Mouse (Mus musculus) left cerebral cortex, adult 2 months (tissue): ENCODE measurements at regions not wholly inside any gene's neighbourhood (a gene's known extent, or its start where the extent isn't known, plus 50 kb on each side); places are given as distances from the start of the nearest gene placed in this dataset.

Source experiments
- DNase-seq, 2 experiments: peaks; one replicate each; pipeline ENCODE4 v3.0.0; 2021 to 2022; ENCODE audit warnings: low spot score in 2 of 2, mixed read lengths in 1 of 2; ENCODE audit errors: extremely low spot score in 1 of 2
- H3K27ac ChIP-seq: fragments of 200-600 bp; 2 replicates; pipeline ENCODE4 v1.8.1; 2022
- H3K4me3 ChIP-seq: fragments of 200-600 bp; 2 replicates; pipeline ENCODE4 v1.8.1; 2022
- CTCF ChIP-seq: fragments of 200-600 bp; IDR thresholded peaks from 2 replicates; pipeline ENCODE4 v1.8.1; 2022; ENCODE audit warnings: antibody characterized with exemption, mild to moderate bottlenecking, moderate library complexity
- intact Hi-C: fragments of 180-260 bp; cut with DNase I; formaldehyde crosslinking; loops from one replicate; pipeline ENCODE4 v1.15.1; 2025

DNA sequence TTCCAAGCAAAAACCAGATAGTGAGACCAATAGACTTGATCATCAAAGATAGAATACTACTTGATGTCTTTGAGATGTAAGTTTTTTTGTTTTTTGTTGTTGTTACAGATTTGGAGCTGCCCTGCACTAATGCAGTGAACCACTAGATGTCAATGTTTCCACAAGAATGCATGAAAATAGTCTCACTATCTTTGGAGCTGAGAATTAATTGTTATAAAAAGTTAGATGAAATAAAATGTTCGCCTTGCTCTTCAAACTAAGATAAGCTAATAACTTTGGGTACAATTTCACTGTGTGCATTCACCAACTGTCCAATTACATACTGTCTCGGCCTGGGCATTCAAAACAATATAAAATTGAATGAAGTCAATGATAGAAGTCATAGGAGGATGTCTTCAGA is 223.2 kb upstream of the Agtr1b start:
- peak; percentile 99 for TF ChIP-seq CTCF
- no peak overlapping the region for H3K27ac ChIP-seq
- intact Hi-C loops, result loop anchor here (5.0 kb wide), 1 partner anchor 1602 kb away; no protein-coding TSS in a partner anchor
- peak; percentile 35 to 36 for DNase-seq
- H3K4me3 ChIP-seq, result no peak overlapping the region

DNA sequence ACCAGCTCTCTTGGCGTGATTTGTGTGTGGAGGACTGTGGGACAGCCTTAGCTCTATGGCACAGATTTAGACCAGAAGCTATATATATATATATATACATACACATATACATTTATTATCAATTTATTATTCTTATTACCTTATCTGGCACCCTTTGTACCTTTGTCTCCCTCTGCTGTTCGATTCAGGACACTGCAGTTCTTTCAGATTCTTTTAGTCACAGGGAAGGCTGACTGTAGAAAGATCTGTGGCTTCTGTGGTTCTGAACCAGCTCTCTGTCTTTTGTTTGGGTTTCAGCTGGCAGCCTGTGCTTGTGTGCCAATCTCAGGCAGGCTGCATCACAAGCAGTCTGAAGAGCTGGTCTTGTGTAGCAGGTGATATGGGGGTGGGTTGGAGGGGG is 184.6 kb upstream of the Agtr1b start:
- no peak overlapping the region for H3K27ac ChIP-seq
- DNase-seq, result no peak
- intact Hi-C loops, result no loop called here
- peak; percentile 45 for TF ChIP-seq CTCF
- H3K4me3 ChIP-seq, result no peak overlapping the region

DNA sequence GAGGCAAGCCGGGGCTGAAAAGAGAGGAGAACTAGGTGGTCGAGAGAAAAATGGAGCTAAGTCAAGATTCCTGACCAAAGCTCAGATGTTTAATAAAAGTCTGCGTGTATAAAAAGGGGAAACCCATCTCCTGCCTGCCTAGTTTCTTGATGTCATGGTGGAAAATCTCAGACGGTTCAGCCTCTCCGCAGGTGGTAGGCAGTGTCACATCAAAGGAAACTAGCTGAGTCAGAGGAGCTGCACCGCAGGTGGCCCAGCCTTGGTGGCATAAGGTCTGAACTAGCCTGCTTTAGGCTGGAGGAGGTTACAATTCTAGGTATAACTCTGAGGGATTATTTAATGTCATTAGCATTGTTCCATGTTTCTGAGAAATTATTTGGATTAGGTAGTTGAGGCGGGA is 177.0 kb upstream of the Agtr1b start:
- Histone ChIP-seq H3K27ac (no peak overlapping the region), H3K4me3 (no peak overlapping the region)
- intact Hi-C loops, result no loop called here
- no peak for DNase-seq
- no peak for TF ChIP-seq CTCF

DNA sequence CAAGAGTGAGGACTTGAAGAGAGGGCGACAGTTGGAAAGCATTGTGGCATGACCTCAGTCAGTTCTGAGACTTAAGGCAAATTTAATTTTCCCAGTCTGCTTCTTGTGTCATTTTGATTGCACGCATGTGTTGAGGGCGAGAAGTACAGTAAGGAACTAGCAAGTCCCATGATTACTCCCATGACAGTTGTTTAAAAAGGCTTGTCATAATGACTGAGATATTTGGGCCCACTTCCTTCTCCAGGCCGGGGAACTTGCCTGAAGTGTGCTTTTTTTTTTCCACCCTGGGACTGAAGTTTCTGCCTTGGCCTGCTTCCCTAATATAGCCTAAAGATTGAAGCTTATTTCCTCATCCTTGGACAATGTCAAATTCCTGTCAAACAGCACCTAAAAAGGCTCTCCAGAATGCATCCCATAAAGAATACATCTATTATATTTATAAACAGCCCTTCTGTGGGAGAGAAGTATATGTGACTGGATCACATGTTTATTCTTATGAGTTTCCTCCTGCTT is 171.6 kb upstream of the Agtr1b start:
- intact Hi-C loops, result no loop called here
- Histone ChIP-seq H3K27ac (no peak overlapping the region), H3K4me3 (no peak overlapping the region)
- DNase-seq, result no peak
- TF ChIP-seq CTCF, result no peak

DNA sequence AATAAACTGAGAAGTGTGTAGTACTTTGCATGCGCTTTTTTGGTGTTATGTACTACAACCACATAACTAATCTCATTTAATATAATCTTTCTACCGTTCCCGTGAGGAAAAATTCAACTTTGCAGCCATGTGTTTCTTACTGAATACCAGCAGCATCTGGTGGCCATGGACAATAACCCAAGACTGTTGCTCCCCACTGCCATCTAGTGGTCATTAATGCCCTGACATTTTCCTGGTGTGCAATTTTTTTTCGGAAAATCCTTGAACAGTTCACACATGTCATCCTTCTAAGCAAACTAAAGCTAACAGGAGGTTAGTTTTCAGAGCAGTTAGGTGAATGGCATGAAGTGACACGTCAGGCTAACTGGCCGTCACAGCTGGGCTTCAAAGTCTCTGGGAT is 153.8 kb upstream of the Agtr1b start:
- DNase-seq, result no peak
- Histone ChIP-seq H3K4me3 (no peak overlapping the region), H3K27ac (no peak overlapping the region)
- TF ChIP-seq CTCF, result peak; percentile 72
- intact Hi-C loops, result no loop called here

DNA sequence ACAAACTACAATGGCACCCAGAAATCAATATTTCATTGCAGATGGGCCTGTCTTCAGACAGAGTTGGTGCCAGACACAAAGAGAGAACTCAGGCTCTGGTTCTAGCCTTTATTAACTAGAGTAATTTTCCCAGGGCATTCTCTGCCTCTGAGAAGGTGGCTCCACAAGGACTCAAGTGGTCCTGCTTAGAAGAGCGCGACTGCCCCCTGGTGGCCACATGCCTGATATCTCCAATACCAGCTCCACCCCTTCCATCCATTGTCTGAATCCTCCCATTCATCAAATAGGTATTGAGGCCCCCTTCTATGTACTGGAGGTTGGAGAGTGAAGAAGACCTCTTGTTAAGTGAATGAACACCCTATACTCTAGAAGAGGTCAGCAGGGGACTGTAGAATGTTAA is 142.2 kb upstream of the Agtr1b start:
- Histone ChIP-seq H3K4me3 (no peak overlapping the region), H3K27ac (no peak overlapping the region)
- TF ChIP-seq CTCF, result peak; percentile 65
- DNase-seq, result peak; percentile 66 to 77
- intact Hi-C loops, result loop anchor here (5.0 kb wide), 3 partner anchors 252 to 987 kb away; no protein-coding TSS in a partner anchor

DNA sequence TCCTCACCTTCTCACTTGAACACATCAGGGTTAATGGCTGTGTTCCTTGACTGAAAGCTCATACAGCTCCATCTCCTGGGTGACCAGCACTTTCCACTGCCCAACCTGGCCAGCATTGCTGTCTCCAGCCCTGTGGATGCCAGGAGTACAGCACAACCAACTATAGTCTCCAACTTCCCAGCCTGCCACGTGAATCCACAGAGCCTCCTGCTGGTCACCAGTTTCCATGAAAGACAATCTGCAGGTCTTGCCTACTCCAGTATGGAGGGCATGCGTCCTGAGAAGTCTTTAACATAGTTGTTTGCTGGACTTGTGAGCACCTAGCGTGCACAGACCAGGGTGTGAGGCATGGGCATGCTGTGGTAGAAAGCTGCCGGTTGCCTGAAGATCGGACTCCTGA is 138.6 kb upstream of the Agtr1b start:
- no peak; the same call in 1 of the 2 replicates for TF ChIP-seq CTCF
- intact Hi-C loops, result loop anchor here (5.0 kb wide), 3 partner anchors 248 to 983 kb away; no protein-coding TSS in a partner anchor
- no peak for DNase-seq
- H3K27ac ChIP-seq, result no peak overlapping the region
- H3K4me3 ChIP-seq, result no peak overlapping the region
